8 mouse cellular contexts compared by ENCODE assay signal in genomic region chr11:95039766-95040165, GRCm38 (mm10). TPM values are rescaled to one million over a fixed set of nuclear protein-coding genes. Genes with fewer than 3 reads are reported as not detected.
DNase-seq lines count a peak whose midpoint lies in the region; ATAC-seq lines count a peak whose summit lies in the region.

No protein-coding gene starts in this region.

- ATAC-seq in forebrain, embryonic 11.5 days (replicated peaks; ENCODE audit: low FRiP score) = no peak
- no peak for ATAC-seq in midbrain, embryonic 13.5 days
- ATAC-seq in midbrain, embryonic 16.5 days = no peak

- no peaks in the 10 kb centered on the region for H3K36me3 ChIP-seq in forebrain, embryonic 10.5 days (replicated peaks)
- no peaks in the 10 kb centered on the region for H3K36me3 ChIP-seq in forebrain, embryonic 11.5 days (ENCODE audit: control insufficient read depth, insufficient read depth, low read length)
- H3K36me3 ChIP-seq in midbrain, embryonic 13.5 days = no peaks in the 10 kb centered on the region
- peaks cover 1% of the 10 kb centered on the region; the same call in 1 of the 2 replicates for H3K36me3 ChIP-seq in midbrain, embryonic 16.5 days (ENCODE audit: control insufficient read depth, insufficient read depth, low read length)

- peak overlapping the region; percentile 81; the same call in 1 of the 2 replicates for H3K4me3 ChIP-seq in forebrain, embryonic 10.5 days
- no peak overlapping the region for H3K4me3 ChIP-seq in forebrain, embryonic 11.5 days (ENCODE audit: low read depth, low read length)
- H3K4me3 ChIP-seq in midbrain, embryonic 13.5 days (replicated peaks) = peak overlapping the region; percentile 66
- H3K4me3 ChIP-seq in midbrain, embryonic 16.5 days (ENCODE audit: low read depth, low read length) = no peak overlapping the region

- H3K27ac ChIP-seq in forebrain, embryonic 10.5 days = no peak overlapping the region
- no peak overlapping the region for H3K27ac ChIP-seq in forebrain, embryonic 11.5 days (ENCODE audit: low read depth, low read length)
- H3K27ac ChIP-seq in midbrain, embryonic 13.5 days = no peak overlapping the region
- no peak overlapping the region for H3K27ac ChIP-seq in midbrain, embryonic 16.5 days (ENCODE audit: low read length)

- no peak for DNase-seq in forebrain, embryonic 10.5 days (ENCODE audit: extremely low spot score, low spot score)
- DNase-seq in forebrain, embryonic 11.5 days (ENCODE audit: low spot score) = no peak
- peak; percentile 51 to 75 for DNase-seq in kidney, postnatal 25 days
- no peak for DNase-seq in frontal cortex, postnatal 25 days (ENCODE audit: low spot score in 2 of 2)
- DNase-seq in right cerebral cortex, postnatal 25 days = no peak
- no peak for DNase-seq in thymus, postnatal 10 days (ENCODE audit: low spot score in 2 of 2)

- 87% methylated on average over 4 of the region's 4 CpGs for WGBS in forebrain, embryonic 10.5 days
- WGBS in forebrain, embryonic 11.5 days = 86% methylated on average over 4 of the region's 4 CpGs
- 80% methylated on average over 4 of the region's 4 CpGs for WGBS in midbrain, embryonic 13.5 days
- WGBS in midbrain, embryonic 16.5 days = 89% methylated on average over 4 of the region's 4 CpGs

- no peak overlapping the region for H3K4me2 ChIP-seq in forebrain, embryonic 11.5 days (ENCODE audit: low read depth, low read length, severe bottlenecking)
- H3K4me2 ChIP-seq in midbrain, embryonic 13.5 days (replicated peaks) = peak overlapping the region; percentile 72
- no peak overlapping the region; the same call in 1 of the 2 replicates for H3K4me2 ChIP-seq in midbrain, embryonic 16.5 days (ENCODE audit: low read length)

- peaks cover 33% of the 10 kb centered on the region for H3K27me3 ChIP-seq in forebrain, embryonic 10.5 days (ENCODE audit: poor library complexity, severe bottlenecking)
- H3K27me3 ChIP-seq in forebrain, embryonic 11.5 days (ENCODE audit: control insufficient read depth, insufficient read depth, low read length) = no peaks in the 10 kb centered on the region
- H3K27me3 ChIP-seq in midbrain, embryonic 13.5 days = 0 out of 2 replicates have a peak, but pooled peaks cover 12% of the 10 kb centered on the region
- H3K27me3 ChIP-seq in midbrain, embryonic 16.5 days (ENCODE audit: control insufficient read depth, insufficient read depth, low read depth, low read length) = no peaks in the 10 kb centered on the region

- H3K9ac ChIP-seq in forebrain, embryonic 11.5 days (ENCODE audit: low read length) = no peak overlapping the region
- peak overlapping the region; percentile 74; the same call in 1 of the 2 replicates for H3K9ac ChIP-seq in midbrain, embryonic 13.5 days (replicated peaks)
- H3K9ac ChIP-seq in midbrain, embryonic 16.5 days (ENCODE audit: low read depth, low read length) = no peak overlapping the region

- no peaks in the 10 kb centered on the region for H3K9me3 ChIP-seq in forebrain, embryonic 10.5 days
- H3K9me3 ChIP-seq in forebrain, embryonic 11.5 days (ENCODE audit: control insufficient read depth, low read length) = no peaks in the 10 kb centered on the region
- no peaks in the 10 kb centered on the region for H3K9me3 ChIP-seq in midbrain, embryonic 13.5 days
- no peaks in the 10 kb centered on the region for H3K9me3 ChIP-seq in midbrain, embryonic 16.5 days (replicated peaks; ENCODE audit: control insufficient read depth, low read length, poor library complexity, severe bottlenecking)

- peaks cover 32% of the 10 kb centered on the region for H3K4me1 ChIP-seq in forebrain, embryonic 10.5 days
- H3K4me1 ChIP-seq in forebrain, embryonic 11.5 days (replicated peaks; ENCODE audit: control insufficient read depth, insufficient read depth, low read length) = peaks cover 5% of the 10 kb centered on the region; the same call in 1 of the 2 replicates
- H3K4me1 ChIP-seq in midbrain, embryonic 13.5 days (replicated peaks) = peaks cover 19% of the 10 kb centered on the region
- peaks cover 14% of the 10 kb centered on the region for H3K4me1 ChIP-seq in midbrain, embryonic 16.5 days (ENCODE audit: control insufficient read depth, insufficient read depth, low read length)

RNA-seq across cellular contexts. Expression of gene Pdk2, which starts 1.4 kb away (rescaled TPM):
- 12.1 and 12.5 TPM in 2 replicates for polyA plus RNA-seq in forebrain, embryonic 10.5 days (2016; fragmentation: Nextera tagmentation; extraction: Ambion mirVana)
- 16.5 and 17.4 TPM in 2 replicates for polyA plus RNA-seq in forebrain, embryonic 11.5 days (2014; fragmentation: Nextera tagmentation; extraction: Ambion mirVana)
- polyA plus RNA-seq in midbrain, embryonic 13.5 days (2015; fragmentation: Nextera tagmentation; extraction: Ambion mirVana) = 21.4 and 24.7 TPM in 2 replicates
- 24.1 and 27.5 TPM in 2 replicates for polyA plus RNA-seq in midbrain, embryonic 16.5 days (2015; fragmentation: Nextera tagmentation; extraction: Ambion mirVana)

RNA-seq across cellular contexts. Expression of gene Samd14, which starts 30.1 kb away (rescaled TPM):
- 35.8 and 36.7 TPM in 2 replicates for polyA plus RNA-seq in forebrain, embryonic 10.5 days (2016; fragmentation: Nextera tagmentation; extraction: Ambion mirVana)
- 56.8 and 59.2 TPM in 2 replicates for polyA plus RNA-seq in forebrain, embryonic 11.5 days (2014; fragmentation: Nextera tagmentation; extraction: Ambion mirVana)
- polyA plus RNA-seq in midbrain, embryonic 13.5 days (2015; fragmentation: Nextera tagmentation; extraction: Ambion mirVana) = 123 and 141 TPM in 2 replicates
- 164 and 171 TPM in 2 replicates for polyA plus RNA-seq in midbrain, embryonic 16.5 days (2015; fragmentation: Nextera tagmentation; extraction: Ambion mirVana)

RNA-seq across cellular contexts. Expression of gene Itga3, which starts 36.8 kb away (rescaled TPM):
- 5.5 and 6.5 TPM in 2 replicates for polyA plus RNA-seq in forebrain, embryonic 10.5 days (2016; fragmentation: Nextera tagmentation; extraction: Ambion mirVana)
- polyA plus RNA-seq in forebrain, embryonic 11.5 days (2014; fragmentation: Nextera tagmentation; extraction: Ambion mirVana) = 4.4 and 5.4 TPM in 2 replicates
- polyA plus RNA-seq in midbrain, embryonic 13.5 days (2015; fragmentation: Nextera tagmentation; extraction: Ambion mirVana) = 6.6 and 8.8 TPM in 2 replicates
- polyA plus RNA-seq in midbrain, embryonic 16.5 days (2015; fragmentation: Nextera tagmentation; extraction: Ambion mirVana) = 13.7 and 16.6 TPM in 2 replicates

RNA-seq across cellular contexts. Expression of gene Ppp1r9b, which starts 48.9 kb away (rescaled TPM):
- polyA plus RNA-seq in forebrain, embryonic 10.5 days (2016; fragmentation: Nextera tagmentation; extraction: Ambion mirVana) = 8.7 and 10.7 TPM in 2 replicates
- 17.2 and 18.6 TPM in 2 replicates for polyA plus RNA-seq in forebrain, embryonic 11.5 days (2014; fragmentation: Nextera tagmentation; extraction: Ambion mirVana)
- 17.4 and 17.8 TPM in 2 replicates for polyA plus RNA-seq in midbrain, embryonic 13.5 days (2015; fragmentation: Nextera tagmentation; extraction: Ambion mirVana)
- 18.4 and 19.4 TPM in 2 replicates for polyA plus RNA-seq in midbrain, embryonic 16.5 days (2015; fragmentation: Nextera tagmentation; extraction: Ambion mirVana)

Comparison
In these comparisons a context has a peak if more than half of its experiments do, and no peak if none do; other contexts are left out.
1. H3K4me3 ChIP-seq: peak in forebrain, embryonic 10.5 days (single experiment) and midbrain, embryonic 13.5 days (single experiment); none in forebrain, embryonic 11.5 days (single experiment) and midbrain, embryonic 16.5 days (single experiment).
2. DNase-seq: peak in kidney, postnatal 25 days (2 of 2); none in forebrain, embryonic 10.5 days (single experiment), forebrain, embryonic 11.5 days (single experiment), frontal cortex, postnatal 25 days (0 of 2), right cerebral cortex, postnatal 25 days (single experiment) and thymus, postnatal 10 days (0 of 2).